Mouse (Mus musculus) CD4-positive, CD25-positive, alpha-beta regulatory T cell, adult 4 months (primary cell): Measurements from ENCODE around the gene Prl2c5. TPM values are rescaled to one million over a fixed set of nuclear protein-coding genes. Genes with fewer than 3 reads are reported as not detected.
"Not testable (repeated sequence)": the region's sequence is repeated elsewhere in the genome, so short reads cannot be mapped to it uniquely, and the experiment has no call there.

Experiments used
- ATAC-seq: one replicate; pipeline ENCODE4 v1.8.0; 2017
- polyA plus RNA-seq, 2 experiments: library from polyadenylated mRNA; unstranded; fragments of 100-300 nt; shearing (Covaris generic); gene quantifications; one replicate each; pipeline ENCODE4 v1.2.1; 2017

The Prl2c5 gene
- polyA plus RNA-seq: not detected

GRCm38 (mm10) chr13:13182415-13182814 is at the start of gene Prl2c5:
Gene Prl2c5, plus strand, starts transcription at chr13:13182715.
- not testable (repeated sequence) for ATAC-seq

- ATAC-seq: not testable (repeated sequence)
Observed at GRCm38 (mm10) chr13:13162777-13163485, 19.6 kb upstream of the Prl2c5 start.

DNA sequence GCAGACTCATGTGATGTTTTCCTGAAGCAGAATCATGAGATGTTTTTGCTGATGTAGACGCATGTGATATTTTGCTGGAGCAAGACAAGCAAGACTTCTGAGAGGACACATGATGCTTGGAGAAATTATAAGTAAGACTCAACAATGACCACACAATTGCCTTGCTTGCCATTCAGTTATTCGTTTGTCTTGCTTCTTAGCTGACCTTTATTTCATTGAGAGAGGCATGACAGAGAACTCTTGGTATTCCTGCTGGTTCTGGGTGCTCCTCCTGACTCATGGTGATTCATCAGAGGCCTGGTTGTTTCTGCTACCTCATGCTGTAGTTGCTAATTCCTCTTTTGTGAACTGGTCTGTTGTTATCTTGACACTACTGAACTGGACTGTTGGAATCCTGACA is 13.9 kb upstream of the Prl2c5 start:
- ATAC-seq: not testable (repeated sequence)

- ATAC-seq: not testable (repeated sequence)
Observed at GRCm38 (mm10) chr13:13173616-13174136, 8.8 kb upstream of the Prl2c5 start.

DNA sequence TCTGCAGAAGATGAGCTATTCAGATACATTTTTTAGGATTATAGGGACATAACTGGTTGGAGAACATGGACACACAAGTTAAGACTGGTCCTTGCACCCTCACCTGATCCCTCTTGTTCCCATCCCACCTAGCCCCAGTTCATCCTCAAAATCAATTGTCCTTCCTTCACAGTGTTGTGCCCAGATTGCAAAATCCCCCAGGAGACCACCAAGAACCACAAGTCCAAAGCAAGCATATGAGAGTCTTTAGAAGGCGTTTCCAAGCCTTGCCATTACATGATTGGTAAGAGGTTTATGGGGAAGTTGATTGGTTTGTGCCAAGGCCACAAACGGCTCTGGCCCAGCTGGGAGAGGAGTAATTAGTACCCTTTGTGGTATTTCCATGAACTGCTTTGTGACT is 6.8 kb upstream of the Prl2c5 start:
- not testable (repeated sequence) for ATAC-seq

DNA sequence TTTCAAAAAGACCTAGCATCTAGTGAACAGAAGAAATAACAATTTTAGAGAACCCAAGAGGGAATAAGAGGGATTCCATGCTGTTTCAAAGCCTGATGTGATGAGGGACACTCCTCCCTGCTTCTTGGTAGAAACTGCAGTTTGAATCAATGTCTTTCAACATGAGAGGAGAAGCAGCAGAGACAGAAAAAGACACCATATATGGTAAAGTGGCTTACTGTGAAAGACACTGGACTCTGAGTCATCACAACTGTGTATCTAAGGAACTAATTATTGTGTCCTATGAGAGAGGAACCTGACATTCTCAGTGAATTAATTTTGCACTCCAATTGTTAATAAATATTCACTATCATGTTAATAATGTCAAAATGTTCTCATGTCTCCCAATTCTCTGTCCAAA is 28.7 kb downstream of the Prl2c5 start:
- not testable (repeated sequence) for ATAC-seq

GRCm38 (mm10) chr13:13216363-13216762 is 33.8 kb downstream of the Prl2c5 start:
- not testable (repeated sequence) for ATAC-seq

- ATAC-seq: not testable (repeated sequence)
Observed at GRCm38 (mm10) chr13:13220231-13220630, 37.7 kb downstream of the Prl2c5 start.

DNA sequence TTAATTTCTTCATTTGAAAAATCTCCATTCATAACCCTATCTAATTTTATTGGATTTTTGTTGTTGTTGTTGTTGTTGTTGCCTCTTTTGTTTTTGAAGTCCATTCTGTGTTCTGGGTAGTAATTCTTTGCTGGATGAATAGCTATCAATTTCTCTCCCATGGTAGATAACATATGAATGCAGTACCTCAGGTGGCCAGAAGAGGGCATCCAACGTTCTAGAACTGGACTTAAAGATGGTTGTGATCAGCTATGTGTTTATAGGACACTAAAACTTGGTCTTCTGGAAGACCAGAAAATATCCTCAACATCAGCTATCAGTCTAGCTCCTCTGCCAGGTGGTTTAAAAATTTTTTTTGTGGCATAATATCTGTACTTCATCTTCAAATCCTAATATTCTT is 54.9 kb downstream of the Prl2c5 start:
- ATAC-seq: not testable (repeated sequence)

Other genes with a start within 250 kb of the Prl2c5 start
- not detected for gene Prl2c2, start 177.3 kb upstream of the Prl2c5 start, polyA plus RNA-seq
- gene Gpr137b, start 211.3 kb downstream of the Prl2c5 start, polyA plus RNA-seq: 1 to 10 TPM; 1.0 TPM